Mouse (Mus musculus) spleen, adult 2 months (tissue): Measurements from ENCODE around the gene Gtf3c2.

ENCODE experiments used
- CTCF ChIP-seq: fragments of 200-500 bp; IDR thresholded peaks from 2 replicates; pipeline ENCODE4 v1.5.1; 2011; ENCODE audit warnings: mild to moderate bottlenecking, inconsistent platforms; ENCODE audit not compliant: insufficient read depth, insufficient read length, insufficient replicate concordance; ENCODE audit errors: extremely low read depth
- POLR2A ChIP-seq: fragments of 200-500 bp; IDR thresholded peaks from 2 replicates; pipeline ENCODE4 v1.6.1; 2011; ENCODE audit warnings: low read depth, low read length, inconsistent platforms

DNA sequence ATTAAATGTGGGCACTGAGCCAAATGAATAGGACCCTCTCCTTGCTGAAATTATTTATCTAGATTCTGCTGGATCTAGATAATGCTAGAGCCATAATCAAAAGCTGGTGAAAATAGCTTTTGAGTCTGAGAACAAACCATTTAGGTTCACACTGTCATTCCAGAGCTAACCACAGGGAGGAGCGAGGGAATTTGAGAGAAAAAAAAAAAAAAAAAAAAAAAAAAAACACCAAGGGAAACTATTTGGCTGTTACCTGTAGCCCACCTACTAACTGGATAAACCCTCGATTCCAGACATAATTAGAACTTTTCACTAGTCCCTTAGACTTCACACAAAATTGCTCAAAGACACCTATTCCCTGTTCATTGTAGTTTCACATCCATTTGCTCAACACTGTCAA lies 39.1 kb upstream of the Gtf3c2 start:
- no peak for TF ChIP-seq POLR2A
- no peak for TF ChIP-seq CTCF
